Mouse (Mus musculus) ES-Bruce4 (cell line): Measurements from ENCODE around the gene Grin1. TPM values are rescaled to one million over a fixed set of nuclear protein-coding genes. Genes with fewer than 3 reads are reported as not detected.
A peak's percentile ranks its signal among the peaks of the same experiment; 100 is the strongest.
"Not testable (repeated sequence)": the region's sequence is repeated elsewhere in the genome, so short reads cannot be mapped to it uniquely, and the experiment has no call there.

Experiments
- H3K27ac ChIP-seq: 2 replicates; pipeline ENCODE4 v1.5.1; 2012; ENCODE audit warnings: low read length, inconsistent platforms; ENCODE audit not compliant: insufficient read depth
- H3K27me3 ChIP-seq: 2 replicates; pipeline ENCODE4 v1.6.1; 2012; ENCODE audit warnings: mild to moderate bottlenecking, low read length, inconsistent platforms; ENCODE audit not compliant: control insufficient read depth, poor library complexity, insufficient read depth, severe bottlenecking
- H3K36me3 ChIP-seq: 2 replicates; pipeline ENCODE4 v1.6.1; 2012; ENCODE audit warnings: inconsistent platforms, mild to moderate bottlenecking, low read length, moderate library complexity; ENCODE audit not compliant: control insufficient read depth, poor library complexity, insufficient read depth, severe bottlenecking
- H3K4me1 ChIP-seq: one replicate; pipeline ENCODE4 v1.8.1; 2011; ENCODE audit warnings: low read length; ENCODE audit not compliant: control insufficient read depth, insufficient read depth
- H3K4me3 ChIP-seq: 2 replicates; pipeline ENCODE4 v1.5.1; 2011; ENCODE audit warnings: low read depth, mild to moderate bottlenecking, low read length
- H3K9ac ChIP-seq: 2 replicates; pipeline ENCODE4 v1.6.1; 2012; ENCODE audit warnings: low read depth, mild to moderate bottlenecking, inconsistent platforms; ENCODE audit not compliant: poor library complexity, severe bottlenecking
- H3K9me3 ChIP-seq: replicated peaks from 2 replicates; pipeline ENCODE4 v1.6.1; 2012; ENCODE audit warnings: mild to moderate bottlenecking, low read length, inconsistent platforms; ENCODE audit not compliant: control insufficient read depth, poor library complexity, insufficient read depth, severe bottlenecking
- CTCF ChIP-seq: IDR thresholded peaks from one replicate; pipeline ENCODE4 v1.8.1; 2011; ENCODE audit warnings: low read depth, low read length
- EP300 ChIP-seq: IDR thresholded peaks from 2 replicates; pipeline ENCODE4 v1.6.1; 2011; ENCODE audit warnings: low read depth, low read length; ENCODE audit not compliant: insufficient read depth
- POLR2A ChIP-seq: IDR thresholded peaks from one replicate; pipeline ENCODE4 v1.8.1; 2011; ENCODE audit warnings: low read length; ENCODE audit not compliant: insufficient read depth
- polyA plus RNA-seq: library from polyadenylated mRNA; stranded (reverse); fragments of >200 nt; gene quantifications from 2 replicates; pipeline ENCODE4 v1.2.4, GENCODE M21; 2011; ENCODE audit warnings: low read depth; ENCODE audit not compliant: missing spikeins, insufficient read depth, insufficient read length

The Grin1 gene
- polyA plus RNA-seq, 1 experiment, result 4.2 TPM

- peaks cover 5% of the 10 kb centered on the region for H3K4me1 ChIP-seq
- no peaks in the 10 kb centered on the region for H3K9me3 ChIP-seq
- no peak overlapping the region for H3K27ac ChIP-seq
- no peaks in the 10 kb centered on the region for H3K27me3 ChIP-seq
- no peak for TF ChIP-seq EP300
- no peak for TF ChIP-seq POLR2A
- TF ChIP-seq CTCF, result no peak
- H3K4me3 ChIP-seq, result peak overlapping the region; percentile 78
- no peaks in the 10 kb centered on the region for H3K36me3 ChIP-seq
- H3K9ac ChIP-seq, result peak overlapping the region; percentile 77
Observed at GRCm38 (mm10) chr2:25263623-25264285, 55.2 kb downstream of the Grin1 start.

- H3K27ac ChIP-seq, result no peak overlapping the region
- no peak for TF ChIP-seq CTCF
- peaks cover 5% of the 10 kb centered on the region for H3K4me1 ChIP-seq
- peak overlapping the region; percentile 78 for H3K4me3 ChIP-seq
- no peaks in the 10 kb centered on the region for H3K9me3 ChIP-seq
- H3K9ac ChIP-seq, result peak overlapping the region; percentile 77
- H3K36me3 ChIP-seq, result no peaks in the 10 kb centered on the region
- H3K27me3 ChIP-seq, result no peaks in the 10 kb centered on the region
Observed at GRCm38 (mm10) chr2:25262795-25263622, 56.0 kb downstream of the Grin1 start.

- TF ChIP-seq POLR2A (no peak), CTCF (no peak), EP300 (no peak)
- Histone ChIP-seq H3K4me3 (peak within 1 kb of the TSS; percentile 84), H3K4me1 (peaks cover 5% of the 10 kb centered on the region), H3K9me3 (no peaks in the 10 kb centered on the region), H3K27ac (peak within 1 kb of the TSS; percentile 78), H3K9ac (peak within 1 kb of the TSS; percentile 77), H3K36me3 (no peaks in the 10 kb centered on the region), H3K27me3 (no peaks in the 10 kb centered on the region)
Observed at GRCm38 (mm10) chr2:25262291-25262767, 56.7 kb downstream of the Grin1 start, which contains the start of gene Tprn. Gene Tprn (plus strand): TSS chr2:25262618.

- Histone ChIP-seq H3K9me3 (no peaks in the 10 kb centered on the region), H3K4me1 (peaks cover 5% of the 10 kb centered on the region), H3K27ac (peak overlapping the region; percentile 78), H3K9ac (peak overlapping the region; percentile 65), H3K4me3 (peak overlapping the region; percentile 84), H3K36me3 (no peaks in the 10 kb centered on the region), H3K27me3 (no peaks in the 10 kb centered on the region)
- TF ChIP-seq POLR2A (no peak), EP300 (no peak), CTCF (no peak)
Observed at GRCm38 (mm10) chr2:25261870-25262269, 57.1 kb downstream of the Grin1 start.

- no peak overlapping the region for H3K4me3 ChIP-seq
- no peaks in the 10 kb centered on the region for H3K9me3 ChIP-seq
- peaks cover under 1% of the 10 kb centered on the region for H3K4me1 ChIP-seq
- TF ChIP-seq EP300, result no peak
- peak; percentile 23 for TF ChIP-seq CTCF
- TF ChIP-seq POLR2A, result no peak
- H3K27ac ChIP-seq, result no peak overlapping the region
- no peaks in the 10 kb centered on the region for H3K36me3 ChIP-seq
- H3K27me3 ChIP-seq, result no peaks in the 10 kb centered on the region
- no peak overlapping the region for H3K9ac ChIP-seq
Observed at GRCm38 (mm10) chr2:25258887-25259286, 60.1 kb downstream of the Grin1 start.

- not testable (repeated sequence) for H3K27me3 ChIP-seq, H3K9ac ChIP-seq, H3K36me3 ChIP-seq, H3K4me3 ChIP-seq, H3K27ac ChIP-seq, H3K9me3 ChIP-seq, H3K4me1 ChIP-seq
Observed at GRCm38 (mm10) chr2:25257250-25257649, 61.7 kb downstream of the Grin1 start.
